Mouse (Mus musculus): ENCODE results near the gene Haspin.

DNA sequence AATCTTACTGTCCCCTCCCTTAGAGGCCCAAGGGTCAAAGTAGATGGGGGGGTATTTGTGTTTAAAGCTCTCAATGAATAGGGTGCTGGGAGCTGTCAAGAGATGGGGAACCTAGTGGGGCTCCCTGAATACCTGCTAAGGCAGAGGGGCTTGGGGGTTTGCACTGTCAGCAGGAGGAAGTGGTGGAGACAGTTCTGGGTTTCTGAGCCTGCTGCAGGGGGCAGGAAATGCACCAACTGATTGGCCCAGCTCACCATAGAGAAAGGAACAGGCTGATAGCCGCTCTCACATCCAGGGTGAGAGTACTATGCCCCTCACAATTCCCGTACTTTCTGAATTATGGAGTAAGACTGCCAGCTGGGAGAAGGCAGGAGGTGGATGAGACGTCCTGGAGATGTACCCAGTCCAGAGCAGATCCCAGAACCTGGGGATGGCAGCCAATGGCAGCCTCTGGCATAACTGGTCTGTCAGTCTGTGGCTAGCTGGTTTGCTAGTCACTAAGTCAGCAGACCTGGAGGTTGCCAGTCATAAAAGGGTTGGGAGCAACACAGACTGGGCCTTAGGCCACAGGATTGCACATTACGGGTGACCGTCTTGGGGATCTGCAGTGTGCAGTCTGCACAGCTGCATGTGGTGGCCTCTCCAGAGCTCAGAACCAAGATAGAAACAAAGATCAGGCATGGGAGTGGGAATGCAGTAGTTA, 29.7 kb downstream of the Haspin start:
- no peak for TF ChIP-seq POLR2A (IDR thresholded peaks at IDR 0.05; ENCODE audit: low read depth, low read length)
- TF ChIP-seq CHD2 (IDR thresholded peaks at IDR 0.05; ENCODE audit: low read length), result no peak
- TF ChIP-seq RAD21 (IDR thresholded peaks at IDR 0.05; ENCODE audit: low read depth, low read length), result no peak
- TF ChIP-seq USF2 (conservative IDR thresholded peaks at IDR 0.05; ENCODE audit: low read depth, low read length), result no peak
- TF ChIP-seq CTCF (conservative IDR thresholded peaks at IDR 0.05 in 1 of 2, IDR thresholded peaks at IDR 0.05 in 1 of 2; ENCODE audit: low read depth in 2 of 2, low read length in 2 of 2), result no peak
- TF ChIP-seq MXI1 (IDR thresholded peaks at IDR 0.05; ENCODE audit: low read depth, low read length), result no peak
- no peak for TF ChIP-seq TBP (conservative IDR thresholded peaks at IDR 0.05; ENCODE audit: low read depth, low read length)
- no peak for TF ChIP-seq SIN3A (IDR thresholded peaks at IDR 0.05; ENCODE audit: low read length)

All from CH12.LX (cell line).